Mouse (Mus musculus): Measurements from ENCODE around the gene Pik3cb. TPM values are rescaled to one million over a fixed set of nuclear protein-coding genes. Genes with fewer than 3 reads are reported as not detected.

Pik3cb gene
- polyA plus RNA-seq, 1 experiment from 2014 or later = 4.0 TPM

- ATAC-seq (ENCODE audit: low FRiP score, low TSS enrichment) = no peak
- no peaks in the 10 kb centered on the region for H3K9me3 ChIP-seq (ENCODE audit: control insufficient read depth, low read length)
- no peak for DNase-seq (ENCODE audit: low spot score)
- H3K9ac ChIP-seq (ENCODE audit: low read length) = no peak overlapping the region
- no peak overlapping the region for H3K4me2 ChIP-seq (replicated peaks; ENCODE audit: low read depth)
- 63% methylated on average over 8 of the region's 8 CpGs for WGBS
- no peaks in the 10 kb centered on the region for H3K27me3 ChIP-seq (ENCODE audit: control insufficient read depth, insufficient read depth, low read length)
- H3K36me3 ChIP-seq (ENCODE audit: control insufficient read depth, insufficient read depth, low read length) = no peaks in the 10 kb centered on the region
- TF ChIP-seq CTCF (IDR thresholded peaks at IDR 0.05; ENCODE audit: low read depth) (no peak), EP300 (optimal IDR thresholded peaks at IDR 0.05) (no peak)
- no peak overlapping the region for H3K4me3 ChIP-seq (ENCODE audit: low read depth, low read length)
- no peaks in the 10 kb centered on the region for H3K4me1 ChIP-seq (replicated peaks; ENCODE audit: control insufficient read depth, insufficient read depth)
- no peak overlapping the region for H3K27ac ChIP-seq (replicated peaks)
These were observed 108.4 kb downstream of the Pik3cb start for GRCm38 (mm10) chr9:99032031-99032430.

- Histone ChIP-seq H3K4me1 (replicated peaks; ENCODE audit: control insufficient read depth, insufficient read depth) (no peaks in the 10 kb centered on the region), H3K4me2 (replicated peaks; ENCODE audit: low read depth) (no peak overlapping the region), H3K27ac (replicated peaks) (no peak overlapping the region), H3K4me3 (ENCODE audit: low read depth, low read length) (no peak overlapping the region), H3K9ac (ENCODE audit: low read length) (no peak overlapping the region), H3K27me3 (ENCODE audit: control insufficient read depth, insufficient read depth, low read length) (no peaks in the 10 kb centered on the region), H3K9me3 (ENCODE audit: control insufficient read depth, low read length) (no peaks in the 10 kb centered on the region), H3K36me3 (ENCODE audit: control insufficient read depth, insufficient read depth, low read length) (no peaks in the 10 kb centered on the region)
- 85% methylated on average over 4 of the region's 4 CpGs for WGBS
- ATAC-seq (ENCODE audit: low FRiP score, low TSS enrichment) = no peak
- no peak for DNase-seq (ENCODE audit: low spot score)
- TF ChIP-seq EP300 (optimal IDR thresholded peaks at IDR 0.05) (no peak), CTCF (IDR thresholded peaks at IDR 0.05; ENCODE audit: low read depth) (no peak)
These were observed 118.7 kb downstream of the Pik3cb start for GRCm38 (mm10) chr9:99021751-99022150.

GRCm38 (mm10) chr9:99021166-99021565, 119.3 kb downstream of the Pik3cb start:
- Histone ChIP-seq H3K27ac (replicated peaks) (no peak overlapping the region), H3K4me3 (ENCODE audit: low read depth, low read length) (no peak overlapping the region), H3K4me1 (replicated peaks; ENCODE audit: control insufficient read depth, insufficient read depth) (no peaks in the 10 kb centered on the region), H3K9ac (ENCODE audit: low read length) (no peak overlapping the region), H3K36me3 (ENCODE audit: control insufficient read depth, insufficient read depth, low read length) (no peaks in the 10 kb centered on the region), H3K4me2 (replicated peaks; ENCODE audit: low read depth) (no peak overlapping the region), H3K9me3 (ENCODE audit: control insufficient read depth, low read length) (no peaks in the 10 kb centered on the region), H3K27me3 (ENCODE audit: control insufficient read depth, insufficient read depth, low read length) (no peaks in the 10 kb centered on the region)
- TF ChIP-seq CTCF (IDR thresholded peaks at IDR 0.05; ENCODE audit: low read depth) (no peak), EP300 (optimal IDR thresholded peaks at IDR 0.05) (no peak)
- 64% methylated on average over 5 of the region's 5 CpGs for WGBS
- ATAC-seq (ENCODE audit: low FRiP score, low TSS enrichment) (no peak), DNase-seq (ENCODE audit: low spot score) (no peak)

GRCm38 (mm10) chr9:99017679-99018078, 122.7 kb downstream of the Pik3cb start:
- DNase-seq (ENCODE audit: low spot score) (no peak), ATAC-seq (ENCODE audit: low FRiP score, low TSS enrichment) (no peak)
- WGBS = 78% methylated on average over 6 of the region's 6 CpGs
- no peaks in the 10 kb centered on the region for H3K9me3 ChIP-seq (ENCODE audit: control insufficient read depth, low read length)
- TF ChIP-seq CTCF (IDR thresholded peaks at IDR 0.05; ENCODE audit: low read depth) (no peak), EP300 (optimal IDR thresholded peaks at IDR 0.05) (no peak)
- H3K27ac ChIP-seq (replicated peaks) = no peak overlapping the region
- H3K36me3 ChIP-seq (ENCODE audit: control insufficient read depth, insufficient read depth, low read length) = no peaks in the 10 kb centered on the region
- H3K4me2 ChIP-seq (replicated peaks; ENCODE audit: low read depth) = no peak overlapping the region
- H3K4me1 ChIP-seq (replicated peaks; ENCODE audit: control insufficient read depth, insufficient read depth) = no peaks in the 10 kb centered on the region
- H3K9ac ChIP-seq (ENCODE audit: low read length) = no peak overlapping the region
- H3K27me3 ChIP-seq (ENCODE audit: control insufficient read depth, insufficient read depth, low read length) = no peaks in the 10 kb centered on the region
- H3K4me3 ChIP-seq (ENCODE audit: low read depth, low read length) = no peak overlapping the region

GRCm38 (mm10) chr9:99016759-99017158, 123.7 kb downstream of the Pik3cb start:
- ATAC-seq (ENCODE audit: low FRiP score, low TSS enrichment) (no peak), DNase-seq (ENCODE audit: low spot score) (no peak)
- Histone ChIP-seq H3K4me1 (replicated peaks; ENCODE audit: control insufficient read depth, insufficient read depth) (no peaks in the 10 kb centered on the region), H3K27me3 (ENCODE audit: control insufficient read depth, insufficient read depth, low read length) (no peaks in the 10 kb centered on the region), H3K4me2 (replicated peaks; ENCODE audit: low read depth) (no peak overlapping the region), H3K9ac (ENCODE audit: low read length) (no peak overlapping the region), H3K9me3 (ENCODE audit: control insufficient read depth, low read length) (no peaks in the 10 kb centered on the region), H3K36me3 (ENCODE audit: control insufficient read depth, insufficient read depth, low read length) (no peaks in the 10 kb centered on the region), H3K27ac (replicated peaks) (no peak overlapping the region), H3K4me3 (ENCODE audit: low read depth, low read length) (no peak overlapping the region)
- 49% methylated on average over 3 of the region's 3 CpGs for WGBS
- no peak for TF ChIP-seq CTCF (IDR thresholded peaks at IDR 0.05; ENCODE audit: low read depth)
- no peak for TF ChIP-seq EP300 (optimal IDR thresholded peaks at IDR 0.05)

- peak; percentile 38; the same call in 1 of the 2 replicates for ATAC-seq (ENCODE audit: low FRiP score, low TSS enrichment)
- H3K36me3 ChIP-seq (ENCODE audit: control insufficient read depth, insufficient read depth, low read length) = no peaks in the 10 kb centered on the region
- H3K27ac ChIP-seq (replicated peaks) = no peak overlapping the region
- no peak overlapping the region for H3K4me3 ChIP-seq (ENCODE audit: low read depth, low read length)
- H3K4me1 ChIP-seq (replicated peaks; ENCODE audit: control insufficient read depth, insufficient read depth) = no peaks in the 10 kb centered on the region
- H3K9me3 ChIP-seq (ENCODE audit: control insufficient read depth, low read length) = no peaks in the 10 kb centered on the region
- no peak for DNase-seq (ENCODE audit: low spot score)
- no peak overlapping the region for H3K9ac ChIP-seq (ENCODE audit: low read length)
- 41% methylated on average over 3 of the region's 3 CpGs for WGBS
- TF ChIP-seq CTCF (IDR thresholded peaks at IDR 0.05; ENCODE audit: low read depth) (no peak), EP300 (optimal IDR thresholded peaks at IDR 0.05) (no peak)
- H3K27me3 ChIP-seq (ENCODE audit: control insufficient read depth, insufficient read depth, low read length) = no peaks in the 10 kb centered on the region
- H3K4me2 ChIP-seq (replicated peaks; ENCODE audit: low read depth) = no peak overlapping the region
These were observed 124.1 kb downstream of the Pik3cb start for GRCm38 (mm10) chr9:99016301-99016700.
